In the genomic region with DNA sequence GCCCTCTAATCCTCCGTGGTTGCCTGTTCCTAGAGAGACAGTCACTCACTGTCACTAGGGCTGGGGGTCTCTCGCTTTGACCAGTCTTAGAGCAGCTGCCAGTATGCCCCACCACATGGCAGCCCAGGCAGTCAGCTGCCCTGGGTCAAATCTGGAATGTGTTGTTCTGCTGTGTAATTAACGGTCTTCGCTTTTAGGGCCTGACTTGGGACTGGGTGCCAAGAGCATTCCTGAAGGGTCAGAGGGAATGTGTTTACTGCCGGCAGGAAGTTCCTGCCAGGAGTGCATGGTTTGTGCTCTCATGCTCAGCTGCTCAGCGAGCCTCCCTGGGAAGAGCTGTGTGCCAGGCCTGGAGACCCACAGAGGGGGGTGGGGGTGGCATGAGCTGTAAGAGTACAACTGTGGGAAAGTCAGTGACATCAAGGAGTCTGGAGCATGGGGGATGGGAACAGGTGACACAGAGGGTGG, we compare ENCODE assay signal across 8 mouse cellular contexts.
DNase-seq lines count a peak whose midpoint lies in the region; ATAC-seq lines count a peak whose summit lies in the region.

No protein-coding gene starts in this region.

- no peak overlapping the region for H3K4me3 ChIP-seq in midbrain, embryonic 14.5 days (replicated peaks; ENCODE audit: low read depth, low read length)
- H3K4me3 ChIP-seq in midbrain, embryonic 11.5 days (ENCODE audit: low read depth, low read length), result no peak overlapping the region
- no peak overlapping the region for H3K4me3 ChIP-seq in kidney, embryonic 15.5 days (replicated peaks)
- no peak overlapping the region for H3K4me3 ChIP-seq in midbrain, embryonic 15.5 days

- no peaks in the 10 kb centered on the region for H3K36me3 ChIP-seq in midbrain, embryonic 14.5 days (ENCODE audit: control insufficient read depth, insufficient read depth, low read length)
- H3K36me3 ChIP-seq in midbrain, embryonic 11.5 days (ENCODE audit: control insufficient read depth, insufficient read depth, low read length), result no peaks in the 10 kb centered on the region
- H3K36me3 ChIP-seq in kidney, embryonic 15.5 days, result no peaks in the 10 kb centered on the region
- no peaks in the 10 kb centered on the region for H3K36me3 ChIP-seq in midbrain, embryonic 15.5 days (replicated peaks)

- 0 out of 2 replicates have a peak, but pooled peaks have one; percentile 41 for ATAC-seq in midbrain, embryonic 14.5 days (ENCODE audit: low FRiP score, low TSS enrichment)
- no peak for ATAC-seq in midbrain, embryonic 11.5 days (ENCODE audit: low FRiP score)
- peak; percentile 57 for ATAC-seq in kidney, embryonic 15.5 days (replicated peaks; ENCODE audit: low FRiP score)
- ATAC-seq in midbrain, embryonic 15.5 days (replicated peaks), result peak; percentile 83
- ATAC-seq in erythroid progenitor cell, adult 5-6 weeks (replicated peaks; ENCODE audit: low FRiP score, poor library complexity, severe bottlenecking), result no peak

- intact Hi-C loops in gastrocnemius, postnatal 14 days (cut with DNase I; ENCODE audit: low total_unique reads), result no loop called here

- no peaks in the 10 kb centered on the region for H3K9me3 ChIP-seq in midbrain, embryonic 14.5 days (ENCODE audit: control insufficient read depth, low read length)
- no peaks in the 10 kb centered on the region for H3K9me3 ChIP-seq in midbrain, embryonic 11.5 days (ENCODE audit: control insufficient read depth, low read length)
- no peaks in the 10 kb centered on the region for H3K9me3 ChIP-seq in kidney, embryonic 15.5 days (replicated peaks)
- no peaks in the 10 kb centered on the region for H3K9me3 ChIP-seq in midbrain, embryonic 15.5 days

- H3K27ac ChIP-seq in midbrain, embryonic 14.5 days (replicated peaks; ENCODE audit: low read depth, low read length), result no peak overlapping the region
- no peak overlapping the region for H3K27ac ChIP-seq in midbrain, embryonic 11.5 days (ENCODE audit: low read depth, low read length)
- H3K27ac ChIP-seq in kidney, embryonic 15.5 days, result peak overlapping the region; percentile 59
- no peak overlapping the region for H3K27ac ChIP-seq in midbrain, embryonic 15.5 days

- H3K4me1 ChIP-seq in midbrain, embryonic 14.5 days (ENCODE audit: control insufficient read depth, insufficient read depth, low read length), result no peaks in the 10 kb centered on the region
- no peaks in the 10 kb centered on the region for H3K4me1 ChIP-seq in midbrain, embryonic 11.5 days (ENCODE audit: control insufficient read depth, insufficient read depth, low read length)
- H3K4me1 ChIP-seq in kidney, embryonic 15.5 days, result peaks cover 15% of the 10 kb centered on the region
- no peaks in the 10 kb centered on the region for H3K4me1 ChIP-seq in midbrain, embryonic 15.5 days

- H3K4me2 ChIP-seq in midbrain, embryonic 14.5 days (ENCODE audit: low read length), result no peak overlapping the region
- H3K4me2 ChIP-seq in midbrain, embryonic 11.5 days, result no peak overlapping the region
- H3K4me2 ChIP-seq in kidney, embryonic 15.5 days, result no peak overlapping the region
- no peak overlapping the region for H3K4me2 ChIP-seq in midbrain, embryonic 15.5 days

- WGBS in midbrain, embryonic 14.5 days, result 46% methylated on average over 6 of the region's 6 CpGs
- WGBS in midbrain, embryonic 11.5 days, result 54% methylated on average over 6 of the region's 6 CpGs
- 6% methylated on average over 6 of the region's 6 CpGs for WGBS in kidney, embryonic 15.5 days
- 44% methylated on average over 6 of the region's 6 CpGs for WGBS in midbrain, embryonic 15.5 days

- no peak overlapping the region for H3K9ac ChIP-seq in midbrain, embryonic 14.5 days (replicated peaks; ENCODE audit: low read length)
- H3K9ac ChIP-seq in midbrain, embryonic 11.5 days (ENCODE audit: low read length), result no peak overlapping the region
- no peak overlapping the region for H3K9ac ChIP-seq in kidney, embryonic 15.5 days
- H3K9ac ChIP-seq in midbrain, embryonic 15.5 days, result no peak overlapping the region

- H3K27me3 ChIP-seq in midbrain, embryonic 14.5 days (ENCODE audit: control insufficient read depth, insufficient read depth, low read length), result no peaks in the 10 kb centered on the region
- H3K27me3 ChIP-seq in midbrain, embryonic 11.5 days (ENCODE audit: control insufficient read depth, insufficient read depth, low read length), result no peaks in the 10 kb centered on the region
- no peaks in the 10 kb centered on the region for H3K27me3 ChIP-seq in kidney, embryonic 15.5 days
- H3K27me3 ChIP-seq in midbrain, embryonic 15.5 days (replicated peaks), result no peaks in the 10 kb centered on the region

- peak; percentile 5 for DNase-seq in midbrain, embryonic 14.5 days
- DNase-seq in midbrain, embryonic 11.5 days (ENCODE audit: low spot score, missing footprints), result no peak
- peak; percentile 63 for DNase-seq in gastrocnemius, postnatal 14 days
- DNase-seq in urinary bladder, postnatal 10 days (ENCODE audit: low spot score), result no peak
- no peak for DNase-seq in spleen, postnatal 4 days (ENCODE audit: low spot score in 2 of 2)

Comparison
In these comparisons a context has a peak if more than half of its experiments do, and no peak if none do; other contexts are left out.
1. ATAC-seq: peak in midbrain, embryonic 14.5 days (single experiment), kidney, embryonic 15.5 days (single experiment) and midbrain, embryonic 15.5 days (single experiment); none in midbrain, embryonic 11.5 days (single experiment) and erythroid progenitor cell, adult 5-6 weeks (single experiment).
2. DNase-seq: peak in midbrain, embryonic 14.5 days (single experiment) and gastrocnemius, postnatal 14 days (single experiment); none in midbrain, embryonic 11.5 days (single experiment), urinary bladder, postnatal 10 days (single experiment) and spleen, postnatal 4 days (0 of 2).